Mouse (Mus musculus) MEL (cell line): Measurements from ENCODE around the gene Fndc7. TPM values are rescaled to one million over a fixed set of nuclear protein-coding genes. Genes with fewer than 3 reads are reported as not detected.
A peak's percentile ranks its signal among the peaks of the same experiment; 100 is the strongest.

ENCODE experiments used
- DNase-seq: peaks from one replicate; pipeline ENCODE4 v3.0.0; 2011; ENCODE audit warnings: low read depth, low spot score
- H3K27ac ChIP-seq: 2 replicates; pipeline ENCODE4 v1.5.1; 2012; ENCODE audit warnings: low read depth, mild to moderate bottlenecking, control low read depth, low read length, moderate library complexity; ENCODE audit not compliant: control insufficient read depth
- H3K27me3 ChIP-seq, 2 experiments: fragments of 150-350 bp in 1 of 2; sonication (generic) in 1 of 2; 2 replicates each; pipeline ENCODE4 v1.6.1; 2012; ENCODE audit warnings: low read length in 2 of 2, mild to moderate bottlenecking in 2 of 2, improper control_type of control experiment in 1 of 2, moderate library complexity in 1 of 2; ENCODE audit not compliant: insufficient read depth in 2 of 2, control insufficient read depth in 1 of 2
- H3K36me3 ChIP-seq, 2 experiments: 2 replicates each; pipeline ENCODE4 v1.6.1; 2012 to 2014; ENCODE audit warnings: low read length in 2 of 2, improper control_type of control experiment in 1 of 2, inconsistent platforms in 1 of 2, mild to moderate bottlenecking in 1 of 2; ENCODE audit not compliant: insufficient read depth in 2 of 2, control insufficient read depth in 1 of 2
- H3K4me1 ChIP-seq, 2 experiments: fragments of 150-350 bp in 1 of 2; sonication (generic) in 1 of 2; 2 replicates each; pipeline ENCODE4 v1.6.1; 2012; ENCODE audit warnings: low read length in 2 of 2, improper control_type of control experiment in 1 of 2, mild to moderate bottlenecking in 1 of 2; ENCODE audit not compliant: insufficient read depth in 2 of 2, control insufficient read depth in 1 of 2
- H3K4me3 ChIP-seq, 2 experiments: fragments of 150-350 bp in 1 of 2; sonication (generic) in 1 of 2; 2 replicates each; pipeline ENCODE4 v1.5.1; 2012; ENCODE audit warnings: low read depth in 2 of 2, low read length in 2 of 2, mild to moderate bottlenecking in 2 of 2, moderate library complexity in 2 of 2, control low read depth in 1 of 2, improper control_type of control experiment in 1 of 2; ENCODE audit not compliant: control insufficient read depth in 1 of 2, insufficient read depth in 1 of 2
- H3K79me2 ChIP-seq: 2 replicates; pipeline ENCODE4 v1.6.1; 2012; ENCODE audit warnings: mild to moderate bottlenecking, low read length, moderate library complexity; ENCODE audit not compliant: control insufficient read depth, poor library complexity, insufficient read depth
- H3K9ac ChIP-seq: 2 replicates; pipeline ENCODE4 v1.6.1; 2012; ENCODE audit warnings: low read depth, mild to moderate bottlenecking, control low read depth, low read length, moderate library complexity; ENCODE audit not compliant: control insufficient read depth, poor library complexity, severe bottlenecking
- H3K9me3 ChIP-seq: fragments of 150-350 bp; sonication (generic); replicated peaks from 2 replicates; pipeline ENCODE4 v1.6.1; 2012; ENCODE audit warnings: mild to moderate bottlenecking, low read length, improper control_type of control experiment, moderate library complexity; ENCODE audit not compliant: insufficient read depth
- CHD1 ChIP-seq: IDR thresholded peaks from 2 replicates; pipeline ENCODE4 v1.6.1; 2012; ENCODE audit warnings: low read depth, mild to moderate bottlenecking, inconsistent platforms, low read length, improper control_type of control experiment
- CTCF ChIP-seq, 3 experiments: IDR thresholded peaks in 2 of 3; conservative IDR thresholded peaks in 1 of 3; 2 replicates each; pipeline ENCODE4 v1.5.1; 2011 to 2012; ENCODE audit warnings: low read length in 3 of 3, low read depth in 2 of 3, mild to moderate bottlenecking in 2 of 3, improper control_type of control experiment in 1 of 3, inconsistent platforms in 1 of 3, mixed read lengths in 1 of 3, moderate library complexity in 1 of 3; ENCODE audit not compliant: control insufficient read depth in 1 of 3, insufficient read depth in 1 of 3, poor library complexity in 1 of 3, severe bottlenecking in 1 of 3
- E2F4 ChIP-seq: IDR thresholded peaks from 2 replicates; pipeline ENCODE4 v1.6.1; 2011; ENCODE audit warnings: low read depth, low read length, improper control_type of control experiment, borderline replicate concordance
- EP300 ChIP-seq, 2 experiments: IDR thresholded peaks; 2 replicates each; pipeline ENCODE4 v1.6.1; 2011; ENCODE audit warnings: improper control_type of control experiment in 2 of 2, low read length in 2 of 2, low read depth in 1 of 2, mild to moderate bottlenecking in 1 of 2
- GABPA ChIP-seq: IDR thresholded peaks from 2 replicates; pipeline ENCODE4 v1.6.1; 2012; ENCODE audit warnings: low read depth, mild to moderate bottlenecking, inconsistent platforms, low read length, improper control_type of control experiment, moderate library complexity
- JUND ChIP-seq: IDR thresholded peaks from 2 replicates; pipeline ENCODE4 v1.6.1; 2011; ENCODE audit warnings: low read depth, mild to moderate bottlenecking, improper control_type of control experiment, low read length
- MAFK ChIP-seq: IDR thresholded peaks from 2 replicates; pipeline ENCODE4 v1.6.1; 2011; ENCODE audit warnings: low read depth, mild to moderate bottlenecking, low read length, improper control_type of control experiment, borderline replicate concordance
- MAX ChIP-seq: IDR thresholded peaks from 2 replicates; pipeline ENCODE4 v1.6.1; 2011; ENCODE audit warnings: low read length, improper control_type of control experiment
- MXI1 ChIP-seq: IDR thresholded peaks from 2 replicates; pipeline ENCODE4 v1.6.1; 2011; ENCODE audit warnings: mild to moderate bottlenecking, low read depth, low read length, improper control_type of control experiment
- NELFE ChIP-seq: IDR thresholded peaks from 2 replicates; pipeline ENCODE4 v1.6.1; 2011; ENCODE audit warnings: low read depth, low read length, improper control_type of control experiment
- POLR2A ChIP-seq, 2 experiments: IDR thresholded peaks; 2 replicates each; pipeline ENCODE4 v1.6.1; 2011 to 2012; ENCODE audit warnings: low read length in 2 of 2, mild to moderate bottlenecking in 2 of 2, control low read depth in 1 of 2, improper control_type of control experiment in 1 of 2, low read depth in 1 of 2, moderate library complexity in 1 of 2; ENCODE audit not compliant: control insufficient read depth in 1 of 2, insufficient read depth in 1 of 2, poor library complexity in 1 of 2
- SIN3A ChIP-seq: IDR thresholded peaks from 2 replicates; pipeline ENCODE4 v1.6.1; 2012; ENCODE audit warnings: low read length, improper control_type of control experiment, inconsistent platforms
- TAL1 ChIP-seq: IDR thresholded peaks from 2 replicates; pipeline ENCODE4 v1.6.1; 2012; ENCODE audit warnings: mild to moderate bottlenecking, inconsistent platforms, low read length, moderate library complexity, mixed read lengths
- TBP ChIP-seq: IDR thresholded peaks from 2 replicates; pipeline ENCODE4 v1.8.0; 2011; ENCODE audit warnings: low read depth, low read length, improper control_type of control experiment
- USF2 ChIP-seq, 2 experiments: IDR thresholded peaks; 2 replicates each; pipeline ENCODE4 v1.6.1; 2011 to 2012; ENCODE audit warnings: improper control_type of control experiment in 2 of 2, low read length in 2 of 2, borderline replicate concordance in 1 of 2, inconsistent platforms in 1 of 2, low read depth in 1 of 2, mild to moderate bottlenecking in 1 of 2; ENCODE audit not compliant: insufficient read depth in 1 of 2
- ZNF384 ChIP-seq: IDR thresholded peaks from 2 replicates; pipeline ENCODE4 v1.6.1; 2012; ENCODE audit warnings: low read depth, mild to moderate bottlenecking, inconsistent platforms, low read length, improper control_type of control experiment
- polyA plus RNA-seq, 2 experiments: library from polyadenylated mRNA; stranded (reverse) in 1 of 2; unstranded in 1 of 2; fragments of >175 nt in 1 of 2; fragments of >200 nt in 1 of 2; gene quantifications; 2 replicates each; pipeline versions ENCODE4 v1.2.1 to v1.2.4; 2012; ENCODE audit warnings: low replicate concordance in 2 of 2, low read depth in 1 of 2; ENCODE audit not compliant: insufficient read length in 2 of 2, insufficient read depth in 1 of 2, missing spikeins in 1 of 2
- total RNA-seq: library from RNA; depleted of rRNA; stranded (reverse); fragments of 300-350 nt; gene quantifications from 2 replicates; pipeline ENCODE4 v1.2.3, GENCODE M21; 2012

The Fndc7 gene
- total and polyA plus RNA-seq, 3 experiments = 0.13 TPM; not detected in 2

DNA sequence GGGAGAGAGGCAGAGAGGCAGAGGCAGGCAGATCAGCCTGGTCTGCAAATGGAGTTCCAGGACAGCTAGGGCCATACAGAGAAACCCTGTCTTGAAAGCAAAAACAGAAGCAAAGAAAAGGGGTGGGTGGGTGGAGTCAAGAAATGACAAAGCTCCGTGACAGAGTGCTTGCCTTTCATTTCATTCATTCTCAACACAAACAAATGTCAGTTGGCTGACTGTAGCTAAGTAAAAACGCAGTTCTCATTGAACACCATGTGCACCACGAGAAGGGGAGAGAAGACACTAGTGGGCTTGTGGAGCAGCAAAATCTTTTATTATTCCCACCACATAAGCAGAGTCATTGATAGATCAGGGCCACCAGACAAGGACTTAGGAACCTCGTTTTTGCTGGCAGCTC lies 27.0 kb upstream of the Fndc7 start:
- Histone ChIP-seq H3K79me2 (peaks cover 3% of the 10 kb centered on the region; the same call in 1 of the 2 replicates), H3K4me3 (peak overlapping the region; percentile 77 to 85), H3K9me3 (no peaks in the 10 kb centered on the region), H3K36me3 (peaks cover 0 to 9% of the 10 kb centered on the region in 2 experiments; a peak in 2 of 4 replicates), H3K4me1 (peaks cover 0 to 19% of the 10 kb centered on the region in 2 experiments; a peak in 3 of 4 replicates), H3K27ac (peak overlapping the region; percentile 58), H3K27me3 (no peaks in the 10 kb centered on the region), H3K9ac (peak overlapping the region; percentile 68)
- peak; percentile 81 for DNase-seq
- TF ChIP-seq CTCF (IDR thresholded peaks at IDR 0.05 in 2 of 3, conservative IDR thresholded peaks at IDR 0.05 in 1 of 3; ENCODE audit: control insufficient read depth in 1 of 3, insufficient read depth in 1 of 3, low read depth in 2 of 3, low read length in 3 of 3, poor library complexity in 1 of 3, severe bottlenecking in 1 of 3) = no peak
- peak; percentile 56 for TF ChIP-seq SIN3A
- no peak for TF ChIP-seq MAFK
- no peak for TF ChIP-seq EP300 (IDR thresholded peaks at IDR 0.05; ENCODE audit: low read depth in 1 of 2, low read length in 2 of 2)
- peak; percentile 87 for TF ChIP-seq MXI1
- no peak for TF ChIP-seq GABPA
- 0 out of 2 replicates have a peak, but pooled peaks have one; percentile 52 for TF ChIP-seq JUND
- TF ChIP-seq CHD1 = no peak
- no peak for TF ChIP-seq E2F4
- TF ChIP-seq USF2 (IDR thresholded peaks at IDR 0.05; ENCODE audit: borderline replicate concordance in 1 of 2, insufficient read depth in 1 of 2, low read depth in 1 of 2, low read length in 2 of 2) = no peak
- 0 out of 4 replicates have a peak, but pooled peaks of 1 of the 2 experiments have one; percentile 19 for TF ChIP-seq POLR2A (IDR thresholded peaks at IDR 0.05; ENCODE audit: control insufficient read depth in 1 of 2, insufficient read depth in 1 of 2, low read depth in 1 of 2, low read length in 2 of 2, poor library complexity in 1 of 2)
- peak; percentile 62; the same call in 1 of the 2 replicates for TF ChIP-seq MAX
- no peak for TF ChIP-seq TAL1
- peak; percentile 37; the same call in 1 of the 2 replicates for TF ChIP-seq TBP
- TF ChIP-seq NELFE = peak; percentile 27

- H3K9ac ChIP-seq = no peak overlapping the region
- H3K4me3 ChIP-seq = no peak overlapping the region
- H3K79me2 ChIP-seq = peaks cover 10% of the 10 kb centered on the region
- peak; percentile 88 for TF ChIP-seq ZNF384
- no peak for TF ChIP-seq GABPA
- no peaks in the 10 kb centered on the region for H3K27me3 ChIP-seq
- H3K36me3 ChIP-seq = peaks cover 0 to 6% of the 10 kb centered on the region in 2 experiments; a peak in 1 of 4 replicates
- H3K4me1 ChIP-seq = peaks cover 0 to 14% of the 10 kb centered on the region in 2 experiments; a peak in 3 of 4 replicates
- H3K27ac ChIP-seq = no peak overlapping the region
- no peak for DNase-seq
- H3K9me3 ChIP-seq = no peaks in the 10 kb centered on the region
Observed at GRCm38 (mm10) chr3:108915999-108916398, 26.2 kb upstream of the Fndc7 start.
